In genomic region chr8:20122067-20122925, GRCm38 (mm10) we compare ENCODE assay signal across 8 mouse cellular contexts.
A peak's percentile ranks its signal among the peaks of the same experiment; 100 is the strongest.
DNase-seq lines count a peak whose midpoint lies in the region; ATAC-seq and TF ChIP-seq lines count a peak whose summit lies in the region.
"Not testable (repeated sequence)": the region's sequence is repeated elsewhere in the genome, so short reads cannot be mapped to it uniquely, and the experiment has no call there.

No protein-coding gene starts in this region.

- peak; percentile 98 for DNase-seq in brain, embryonic 14.5 days (ENCODE audit: low read depth)
- peak; percentile 83 for DNase-seq in liver, adult 2 months (ENCODE audit: extremely low read depth, low read depth, low spot score)
- peak; percentile 96 for DNase-seq in splenic B cell, adult 2 months (ENCODE audit: low read depth, low spot score)

- TF ChIP-seq CTCF in C2C12 (IDR thresholded peaks at IDR 0.05; ENCODE audit: control insufficient read depth, insufficient read depth, insufficient read length), result not testable (repeated sequence)
- TF ChIP-seq CTCF in brain, embryonic 14.5 days (IDR thresholded peaks at IDR 0.05; ENCODE audit: borderline replicate concordance, extremely low read depth, insufficient read depth, insufficient read length), result peak; percentile 41; the same call in 1 of the 2 replicates
- TF ChIP-seq CTCF in liver, adult 2 months (IDR thresholded peaks at IDR 0.05; ENCODE audit: low read depth, low read length), result peak; percentile 54

- H3K36me3 ChIP-seq in C2C12 (ENCODE audit: control insufficient read depth, insufficient read depth); erythroblast, embryonic 14.5 days (ENCODE audit: control insufficient read depth); heart, embryonic 11.5 days (ENCODE audit: control insufficient read depth, insufficient read depth, low read length); kidney, embryonic 16.5 days (ENCODE audit: insufficient read depth, low read length); liver, adult 2 months (ENCODE audit: control insufficient read depth, insufficient read depth, low read length); myocyte (ENCODE audit: control insufficient read depth, insufficient read depth); splenic B cell, adult 2 months (ENCODE audit: control insufficient read depth, insufficient read depth, low read length, poor library complexity, severe bottlenecking): not testable (repeated sequence)

- not testable (repeated sequence) for TF ChIP-seq POLR2A in brain, embryonic 14.5 days (IDR thresholded peaks at IDR 0.05; ENCODE audit: borderline replicate concordance, extremely low read depth, insufficient read depth, insufficient read length, poor library complexity, severe bottlenecking)
- TF ChIP-seq POLR2A in liver, adult 2 months (IDR thresholded peaks at IDR 0.05; ENCODE audit: extremely low read depth, insufficient read depth, low read length), result 0 out of 2 replicates have a peak, but pooled peaks have one; percentile 39
- TF ChIP-seq POLR2A in myocyte (IDR thresholded peaks at IDR 0.05; ENCODE audit: insufficient read length, low read depth), result peak; percentile 18

- peak overlapping the region; percentile 54; the same call in 1 of the 2 replicates for H3K27ac ChIP-seq in heart, embryonic 11.5 days (ENCODE audit: low read depth, low read length)
- peak overlapping the region; percentile 68; the same call in 1 of the 2 replicates for H3K27ac ChIP-seq in kidney, embryonic 16.5 days (ENCODE audit: low read length)
- H3K27ac ChIP-seq in liver, adult 2 months (replicated peaks; ENCODE audit: insufficient read depth, low read depth, low read length), result peak overlapping the region; percentile 68

- WGBS in heart, embryonic 11.5 days (ENCODE audit: insufficient replicate concordance), result 8% methylated on average over 56 of the region's 72 CpGs
- WGBS in kidney, embryonic 16.5 days, result 9% methylated on average over 59 of the region's 72 CpGs
- 7% methylated on average over 71 of the region's 72 CpGs for WGBS in liver, adult 2 months

- H3K4me2 ChIP-seq in heart, embryonic 11.5 days, result peak overlapping the region; percentile 35
- not testable (repeated sequence) for H3K4me2 ChIP-seq in kidney, embryonic 16.5 days (replicated peaks; ENCODE audit: low read depth, low read length); myocyte (ENCODE audit: low read depth)

- not testable (repeated sequence) for H3K4me1 ChIP-seq in erythroblast, embryonic 14.5 days (ENCODE audit: control insufficient read depth); heart, embryonic 11.5 days (ENCODE audit: control insufficient read depth, insufficient read depth, low read length); kidney, embryonic 16.5 days (ENCODE audit: insufficient read depth, low read length); liver, adult 2 months (ENCODE audit: control insufficient read depth, insufficient read depth, low read length)

- peak overlapping the region; percentile 85 for H3K9ac ChIP-seq in heart, embryonic 11.5 days (ENCODE audit: low read depth, low read length)
- H3K9ac ChIP-seq in kidney, embryonic 16.5 days (replicated peaks; ENCODE audit: low read length), result peak overlapping the region; percentile 77
- H3K9ac ChIP-seq in liver, adult 2 months (ENCODE audit: low read depth, low read length), result peak overlapping the region; percentile 87

- peak; percentile 100 for ATAC-seq in heart, embryonic 11.5 days (replicated peaks; ENCODE audit: insufficient number of reproducible peaks, low FRiP score, low TSS enrichment)
- peak; percentile 100 for ATAC-seq in kidney, embryonic 16.5 days (ENCODE audit: low FRiP score, low TSS enrichment)

- H3K4me3 ChIP-seq in C2C12 (ENCODE audit: insufficient read depth, poor library complexity, severe bottlenecking), result peak overlapping the region; percentile 50
- H3K4me3 ChIP-seq in erythroblast, embryonic 14.5 days (replicated peaks), result peak overlapping the region; percentile 48
- peak overlapping the region; percentile 62 for H3K4me3 ChIP-seq in heart, embryonic 11.5 days (ENCODE audit: low read depth, low read length)
- H3K4me3 ChIP-seq in kidney, embryonic 16.5 days (ENCODE audit: low read length), result peak overlapping the region; percentile 55
- peak overlapping the region; percentile 77 for H3K4me3 ChIP-seq in liver, adult 2 months (ENCODE audit: insufficient read depth, low read depth, low read length)
- peak overlapping the region; percentile 11 for H3K4me3 ChIP-seq in myocyte

- H3K27me3 ChIP-seq in C2C12 (ENCODE audit: control insufficient read depth, insufficient read depth, insufficient read length); erythroblast, embryonic 14.5 days (ENCODE audit: control insufficient read depth); heart, embryonic 11.5 days (ENCODE audit: control insufficient read depth, insufficient read depth, low read length); kidney, embryonic 16.5 days (ENCODE audit: insufficient read depth, low read length); liver, adult 2 months (ENCODE audit: control insufficient read depth, insufficient read depth, low read length); myocyte (ENCODE audit: control insufficient read depth, insufficient read depth, insufficient read length); splenic B cell, adult 2 months (ENCODE audit: control insufficient read depth, insufficient read depth, low read length, poor library complexity, severe bottlenecking): not testable (repeated sequence)

- H3K79me3 ChIP-seq in C2C12 (ENCODE audit: low read depth), result not testable (repeated sequence)

- not testable (repeated sequence) for H3K9me3 ChIP-seq in erythroblast, embryonic 14.5 days (ENCODE audit: control insufficient read depth, low read length); heart, embryonic 11.5 days (replicated peaks; ENCODE audit: control insufficient read depth, low read length); kidney, embryonic 16.5 days (ENCODE audit: low read length)

- H3K79me2 ChIP-seq in C2C12 (ENCODE audit: control insufficient read depth, insufficient read depth); liver, adult 2 months (ENCODE audit: control insufficient read depth, insufficient read depth, low read length); myocyte (ENCODE audit: control insufficient read depth, insufficient read depth): not testable (repeated sequence)

- not testable (repeated sequence) for H3ac ChIP-seq in C2C12 (ENCODE audit: control insufficient read depth, insufficient read length, low read depth)
- H3ac ChIP-seq in myocyte (ENCODE audit: control insufficient read depth, insufficient read length), result peak overlapping the region; percentile 22

Comparison
In these comparisons a context has a peak if more than half of its experiments do, and no peak if none do; other contexts are left out.
1. Peak in every context shown above with its lines: DNase-seq, ATAC-seq, H3K4me3 ChIP-seq and H3K27ac ChIP-seq.
2. H3K4me3 ChIP-seq: peak in every context shown above with its lines; median percentile 77 in liver, adult 2 months; 62 in heart, embryonic 11.5 days; 55 in kidney, embryonic 16.5 days; 50 in C2C12; 48 in erythroblast, embryonic 14.5 days; 11 in myocyte.